Mouse (Mus musculus): Measurements from ENCODE around the gene Dedd2.

GRCm38 (mm10) chr7:25248018-25248647 lies 27.7 kb upstream of the Dedd2 start:
- TF ChIP-seq CTCF (IDR thresholded peaks at IDR 0.05; ENCODE audit: control insufficient read depth, insufficient read depth, low read length) (no peak), POLR2A (IDR thresholded peaks at IDR 0.05; ENCODE audit: borderline replicate concordance, control insufficient read depth, low read depth, low read length) (no peak)
